Mouse (Mus musculus) Patski (cell line): ENCODE data around the gene Homer3. TPM values are rescaled to one million over a fixed set of nuclear protein-coding genes. Genes with fewer than 3 reads are reported as not detected.

Source experiments
- ATAC-seq: fragments of 100-300 bp; one replicate; pipeline ENCODE4 v1.8.0; 2021
- CTCF ChIA-PET: fragments of 350-600 bp; sonication (Branson Sonifier 250); formaldehyde crosslinking; loops from one replicate; lab custom pipeline; 2022; ENCODE audit warnings: inconsistent platforms; lab: Charles Lee
- POLR2A ChIA-PET: fragments of 350-600 bp; sonication (Branson Sonifier 250); formaldehyde crosslinking; loops from one replicate; lab custom pipeline; 2022; ENCODE audit warnings: antibody characterized with exemption, inconsistent platforms; lab: Charles Lee
- DNase-seq: peaks from one replicate; pipeline ENCODE4 v3.0.0-alpha.2; 2011; ENCODE audit warnings: low read depth, low spot score
- H3K27me3 ChIP-seq: fragments of 371-371 bp; one replicate; pipeline ENCODE4 v1.5.1; 2021
- CTCF ChIP-seq: fragments of 100-300 bp; IDR thresholded peaks from one replicate; pipeline ENCODE4 v1.5.1; 2021
- in situ Hi-C: fragments of 300-500 bp; cut with MboI; formaldehyde crosslinking; loops from 3 replicates; pipeline ENCODE4 v1.11.1; 2018; ENCODE audit warnings: low pct_unique_long_range_greater_than_20kb, mixed read lengths
- polyA plus RNA-seq: library from polyadenylated mRNA; unstranded; gene quantifications from one replicate; pipeline ENCODE4 v1.2.3, GENCODE M21; 2021

Gene Homer3
- polyA plus RNA-seq, 1 experiment from 2014 or later, result 67.9 TPM

- no peaks in the 10 kb centered on the region for H3K27me3 ChIP-seq
- TF ChIP-seq CTCF, result no peak
- DNase-seq, result no peak
- POLR2A ChIA-PET, result interaction anchor here (0.6 to 1.3 kb wide), 3 partner anchors 11 to 49 kb away, joined by 3 to 5 read pairs (median 3); partner anchors contain the start of gene Armc6
- in situ Hi-C loops, result no loop called here
- ATAC-seq, result peak; percentile 23
- CTCF ChIA-PET, result interaction anchor here (1.1 to 2.9 kb wide), 4 partner anchors 11 to 44 kb away, joined by 3 to 11 read pairs (median 4); no protein-coding TSS in a partner anchor
These were observed 780 bp downstream of the Homer3 start for GRCm38 (mm10) chr8:70283136-70284077.

- CTCF ChIA-PET, result interaction anchor here (1.2 to 2.9 kb wide), 3 partner anchors 11 to 14 kb away, joined by 3 to 11 read pairs (median 6); no protein-coding TSS in a partner anchor
- in situ Hi-C loops, result no loop called here
- DNase-seq, result no peak
- TF ChIP-seq CTCF, result no peak
- POLR2A ChIA-PET, result no interaction called here
- no peaks in the 10 kb centered on the region for H3K27me3 ChIP-seq
- ATAC-seq, result no peak
These were observed 1.8 kb downstream of the Homer3 start for GRCm38 (mm10) chr8:70284421-70284820.

- DNase-seq, result no peak
- in situ Hi-C loops, result no loop called here
- ChIA-PET POLR2A (interaction anchor here (0.6 kb wide), 1 partner anchor 199 kb away, joined by 3 read pairs; no protein-coding TSS in a partner anchor), CTCF (no interaction called here)
- ATAC-seq, result no peak
- H3K27me3 ChIP-seq, result no peaks in the 10 kb centered on the region
- no peak for TF ChIP-seq CTCF
These were observed 2.7 kb downstream of the Homer3 start for GRCm38 (mm10) chr8:70285304-70285703.

- no peak for DNase-seq
- no peak for ATAC-seq
- TF ChIP-seq CTCF, result no peak
- no peaks in the 10 kb centered on the region for H3K27me3 ChIP-seq
- ChIA-PET CTCF (interaction anchor here (1.0 kb wide), 1 partner anchor 12 kb away, joined by 3 read pairs; no protein-coding TSS in a partner anchor), POLR2A (no interaction called here)
- in situ Hi-C loops, result no loop called here
These were observed 4.1 kb downstream of the Homer3 start for GRCm38 (mm10) chr8:70286737-70287136.

- CTCF ChIA-PET, result interaction anchor here (1.0 to 1.6 kb wide), 2 partner anchors 9 to 15 kb away, joined by 3 to 4 read pairs; no protein-coding TSS in a partner anchor
- DNase-seq (no peak), ATAC-seq (no peak)
- in situ Hi-C loops, result no loop called here
- TF ChIP-seq CTCF, result no peak
- no peaks in the 10 kb centered on the region for H3K27me3 ChIP-seq
- POLR2A ChIA-PET, result interaction anchor here (1.5 kb wide), 1 partner anchor 10 kb away, joined by 5 read pairs; no protein-coding TSS in a partner anchor
These were observed 11.4 kb downstream of the Homer3 start for GRCm38 (mm10) chr8:70293988-70294405.

GRCm38 (mm10) chr8:70300881-70301280 lies 18.3 kb downstream of the Homer3 start:
- ATAC-seq (no peak), DNase-seq (no peak)
- POLR2A ChIA-PET, result no interaction called here
- in situ Hi-C loops, result no loop called here
- CTCF ChIA-PET, result no interaction called here
- H3K27me3 ChIP-seq, result no peaks in the 10 kb centered on the region
- TF ChIP-seq CTCF, result no peak

GRCm38 (mm10) chr8:70302358-70302890 lies 19.8 kb downstream of the Homer3 start, which contains the start of the genes Ddx49 and Cope:
TSS of gene Ddx49 (minus strand) at chr8:70302489.
TSS of gene Cope (plus strand) at chr8:70302518.
- DNase-seq, result peak; percentile 81
- ChIA-PET CTCF (interaction anchor here (1.3 kb wide), 1 partner anchor 8 kb away, joined by 4 read pairs; no protein-coding TSS in a partner anchor), POLR2A (interaction anchor here (0.6 to 0.9 kb wide), 3 partner anchors 14 to 286 kb away, joined by 3 to 5 read pairs (median 3); no protein-coding TSS in a partner anchor)
- in situ Hi-C loops, result no loop called here
- peak; percentile 79 for ATAC-seq
- no peaks in the 10 kb centered on the region for H3K27me3 ChIP-seq
- TF ChIP-seq CTCF, result no peak

GRCm38 (mm10) chr8:70302901-70303300 lies 20.3 kb downstream of the Homer3 start:
- DNase-seq (no peak), ATAC-seq (no peak)
- CTCF ChIA-PET, result interaction anchor here (1.3 kb wide), 1 partner anchor 9 kb away, joined by 4 read pairs; no protein-coding TSS in a partner anchor
- POLR2A ChIA-PET, result interaction anchor here (0.6 kb wide), 2 partner anchors 201 to 286 kb away, joined by 3 to 5 read pairs; no protein-coding TSS in a partner anchor
- no peaks in the 10 kb centered on the region for H3K27me3 ChIP-seq
- no peak for TF ChIP-seq CTCF
- in situ Hi-C loops, result no loop called here

GRCm38 (mm10) chr8:70309311-70309710 lies 26.7 kb downstream of the Homer3 start:
- ChIA-PET POLR2A (no interaction called here), CTCF (interaction anchor here (1.1 to 1.5 kb wide), 2 partner anchors 9 to 15 kb away, joined by 3 to 4 read pairs; no protein-coding TSS in a partner anchor)
- no peak for DNase-seq
- H3K27me3 ChIP-seq, result no peaks in the 10 kb centered on the region
- TF ChIP-seq CTCF, result no peak
- in situ Hi-C loops, result no loop called here
- ATAC-seq, result no peak

- DNase-seq (no peak), ATAC-seq (no peak)
- POLR2A ChIA-PET, result no interaction called here
- no peaks in the 10 kb centered on the region for H3K27me3 ChIP-seq
- no peak for TF ChIP-seq CTCF
- in situ Hi-C loops, result no loop called here
- CTCF ChIA-PET, result no interaction called here
These were observed 30.8 kb downstream of the Homer3 start for GRCm38 (mm10) chr8:70313399-70313798.
